Mouse (Mus musculus) embryonic facial prominence, embryonic 11.5 days (tissue): ENCODE measurements at regions not wholly inside any gene's neighbourhood (a gene's known extent, or its start where the extent isn't known, plus 50 kb on each side); places are given as distances from the start of the nearest gene placed in this dataset.

Experiments used
- ATAC-seq: fragments of 200-750 bp; cut with Nextera tagmentation; replicated peaks from 2 replicates; pipeline ENCODE4 v1.8.0; 2017; ENCODE audit warnings: low read depth; ENCODE audit not compliant: insufficient number of reproducible peaks, low FRiP score, low TSS enrichment
- DNase-seq: peaks from one replicate; pipeline ENCODE4 v3.0.0-alpha.2; 2015; ENCODE audit warnings: low spot score
- H3K27ac ChIP-seq: fragments of 300-500 bp; sonication (generic); replicated peaks from 2 replicates; pipeline ENCODE4 v1.5.1; 2014; ENCODE audit warnings: mild to moderate bottlenecking, low read depth, low read length, control low read depth
- H3K27me3 ChIP-seq: fragments of 300-500 bp; sonication (generic); 2 replicates; pipeline ENCODE4 v1.6.1; 2014; ENCODE audit warnings: mild to moderate bottlenecking, low read length, moderate library complexity, mixed read lengths; ENCODE audit not compliant: control insufficient read depth, insufficient read depth
- H3K36me3 ChIP-seq: fragments of 300-500 bp; sonication (generic); replicated peaks from 2 replicates; pipeline ENCODE4 v1.6.1; 2014; ENCODE audit warnings: low read depth, mild to moderate bottlenecking, low read length, moderate library complexity, mixed read lengths; ENCODE audit not compliant: control insufficient read depth, insufficient read depth
- H3K4me1 ChIP-seq: fragments of 300-500 bp; sonication (generic); 2 replicates; pipeline ENCODE4 v1.6.1; 2014; ENCODE audit warnings: low read length, mixed read lengths; ENCODE audit not compliant: control insufficient read depth, insufficient read depth
- H3K4me2 ChIP-seq: fragments of 300-500 bp; sonication (generic); 2 replicates; pipeline ENCODE4 v1.6.1; 2014; ENCODE audit warnings: low read depth, mild to moderate bottlenecking, control low read depth, low read length, moderate library complexity
- H3K4me3 ChIP-seq: fragments of 300-500 bp; sonication (generic); 2 replicates; pipeline ENCODE4 v1.5.1; 2014; ENCODE audit warnings: low read depth, low read length, control low read depth
- H3K9ac ChIP-seq: fragments of 300-500 bp; sonication (generic); replicated peaks from 2 replicates; pipeline ENCODE4 v1.6.1; 2014; ENCODE audit warnings: mild to moderate bottlenecking, control low read depth, low read length
- H3K9me3 ChIP-seq: fragments of 300-500 bp; sonication (generic); replicated peaks from 2 replicates; pipeline ENCODE4 v1.6.1; 2016; ENCODE audit warnings: mild to moderate bottlenecking, low read length, inconsistent platforms, mixed read lengths; ENCODE audit not compliant: control insufficient read depth
- WGBS: fragments of 180-500 bp; shearing (Covaris S2); extraction: QIAGEN DNeasy Blood & Tissue Kit; methylation state at CpG from one replicate; pipeline ENCODE4 v1.1.7; 2014; 5-methylcytosine and 5-hydroxymethylcytosine counted together

- WGBS, result 78% methylated on average over 6 of the region's 6 CpGs
Observed at GRCm38 (mm10) chr3:41239246-41239645, 156.4 kb upstream of the Pgrmc2 start.

GRCm38 (mm10) chr3:41238046-41238445 lies 155.2 kb upstream of the Pgrmc2 start:
- Histone ChIP-seq H3K9me3 (no peaks in the 10 kb centered on the region), H3K27me3 (no peaks in the 10 kb centered on the region), H3K4me1 (no peaks in the 10 kb centered on the region), H3K27ac (no peak overlapping the region), H3K4me3 (no peak overlapping the region), H3K4me2 (no peak overlapping the region), H3K9ac (no peak overlapping the region), H3K36me3 (no peaks in the 10 kb centered on the region)
- no peak for DNase-seq
- no peak for ATAC-seq
- 81% methylated on average over 7 of the region's 7 CpGs for WGBS

More at GRCm38 (mm10) chr3:41239246-41239645, 156.4 kb upstream of the Pgrmc2 start:
- no peaks in the 10 kb centered on the region for H3K27me3 ChIP-seq
- no peak overlapping the region for H3K4me3 ChIP-seq
- H3K4me2 ChIP-seq, result no peak overlapping the region
- DNase-seq, result no peak
- H3K9me3 ChIP-seq, result no peaks in the 10 kb centered on the region
- H3K36me3 ChIP-seq, result no peaks in the 10 kb centered on the region
- no peak for ATAC-seq
- no peak overlapping the region for H3K27ac ChIP-seq
- no peak overlapping the region for H3K9ac ChIP-seq
- no peaks in the 10 kb centered on the region for H3K4me1 ChIP-seq

- Histone ChIP-seq H3K4me2 (no peak overlapping the region), H3K9ac (no peak overlapping the region), H3K36me3 (no peaks in the 10 kb centered on the region), H3K9me3 (no peaks in the 10 kb centered on the region), H3K4me3 (no peak overlapping the region), H3K27ac (no peak overlapping the region), H3K27me3 (no peaks in the 10 kb centered on the region), H3K4me1 (no peaks in the 10 kb centered on the region)
- DNase-seq (no peak), ATAC-seq (no peak)
- WGBS, result 92% methylated on average over 2 of the region's 2 CpGs
Observed at GRCm38 (mm10) chr3:41235610-41236009, 152.8 kb upstream of the Pgrmc2 start.

GRCm38 (mm10) chr3:41234994-41235393 lies 152.1 kb upstream of the Pgrmc2 start:
- Histone ChIP-seq H3K4me1 (no peaks in the 10 kb centered on the region), H3K9me3 (no peaks in the 10 kb centered on the region), H3K4me2 (no peak overlapping the region), H3K9ac (no peak overlapping the region), H3K27ac (no peak overlapping the region), H3K27me3 (no peaks in the 10 kb centered on the region), H3K36me3 (no peaks in the 10 kb centered on the region), H3K4me3 (no peak overlapping the region)
- ATAC-seq (no peak), DNase-seq (no peak)
- 71% methylated on average over 9 of the region's 9 CpGs for WGBS

GRCm38 (mm10) chr3:41234191-41234590 lies 151.3 kb upstream of the Pgrmc2 start:
- Histone ChIP-seq H3K27ac (no peak overlapping the region), H3K4me1 (no peaks in the 10 kb centered on the region), H3K36me3 (no peaks in the 10 kb centered on the region), H3K27me3 (no peaks in the 10 kb centered on the region), H3K4me3 (no peak overlapping the region), H3K4me2 (no peak overlapping the region), H3K9me3 (no peaks in the 10 kb centered on the region), H3K9ac (no peak overlapping the region)
- no peak for DNase-seq
- 70% methylated on average over 7 of the region's 7 CpGs for WGBS
- ATAC-seq, result no peak

GRCm38 (mm10) chr3:41233439-41233838 lies 150.6 kb upstream of the Pgrmc2 start:
- H3K4me2 ChIP-seq, result no peak overlapping the region
- DNase-seq (no peak), ATAC-seq (no peak)
- H3K9me3 ChIP-seq, result no peaks in the 10 kb centered on the region
- H3K9ac ChIP-seq, result no peak overlapping the region
- no peaks in the 10 kb centered on the region for H3K27me3 ChIP-seq
- no peak overlapping the region for H3K4me3 ChIP-seq
- WGBS, result 82% methylated on average over 8 of the region's 8 CpGs
- H3K27ac ChIP-seq, result no peak overlapping the region
- no peaks in the 10 kb centered on the region for H3K36me3 ChIP-seq
- H3K4me1 ChIP-seq, result no peaks in the 10 kb centered on the region

- ATAC-seq (no peak), DNase-seq (no peak)
- no peak overlapping the region for H3K9ac ChIP-seq
- H3K4me2 ChIP-seq, result no peak overlapping the region
- WGBS, result 84% methylated on average over 3 of the region's 3 CpGs
- H3K36me3 ChIP-seq, result no peaks in the 10 kb centered on the region
- H3K27me3 ChIP-seq, result no peaks in the 10 kb centered on the region
- H3K4me3 ChIP-seq, result no peak overlapping the region
- no peak overlapping the region for H3K27ac ChIP-seq
- H3K9me3 ChIP-seq, result no peaks in the 10 kb centered on the region
- H3K4me1 ChIP-seq, result no peaks in the 10 kb centered on the region
Observed at GRCm38 (mm10) chr3:41230961-41231377, 148.1 kb upstream of the Pgrmc2 start.

- Histone ChIP-seq H3K4me1 (no peaks in the 10 kb centered on the region), H3K4me2 (no peak overlapping the region), H3K27me3 (no peaks in the 10 kb centered on the region), H3K9me3 (no peaks in the 10 kb centered on the region), H3K27ac (no peak overlapping the region), H3K36me3 (no peaks in the 10 kb centered on the region), H3K4me3 (no peak overlapping the region), H3K9ac (no peak overlapping the region)
- ATAC-seq, result no peak
- WGBS, result 72% methylated on average over 2 of the region's 2 CpGs
- DNase-seq, result no peak
Observed at GRCm38 (mm10) chr3:41229493-41229892, 146.6 kb upstream of the Pgrmc2 start.
